Mouse (Mus musculus): ENCODE measurements around the gene Pglyrp1.

- TF ChIP-seq NELFE (IDR thresholded peaks at IDR 0.05; ENCODE audit: low read depth, low read length) (no peak), ZC3H11A (IDR thresholded peaks at IDR 0.05; ENCODE audit: low read depth, low read length) (no peak), POLR2A (IDR thresholded peaks at IDR 0.05; ENCODE audit: low read depth, low read length) (no peak), CTCF (conservative IDR thresholded peaks at IDR 0.05 in 1 of 2, IDR thresholded peaks at IDR 0.05 in 1 of 2; ENCODE audit: low read depth in 2 of 2, low read length in 2 of 2) (no peak), ZKSCAN1 (IDR thresholded peaks at IDR 0.05; ENCODE audit: borderline replicate concordance, low read depth, low read length) (no peak)
Observed at GRCm38 (mm10) chr7:18832298-18832697, 38.8 kb upstream of the Pglyrp1 start.
